Mouse (Mus musculus) cerebral cortex, adult 2 months (tissue): Measurements from ENCODE around the gene Rps10.

Experiments
- WGBS: fragments of 180-500 bp; shearing (Covaris S2); methylation state at CpG from one replicate; pipeline ENCODE4 v1.1.7; 2018; 5-methylcytosine and 5-hydroxymethylcytosine counted together

Gene Rps10

GRCm38 (mm10) chr17:27636132-27637020, at the start of gene Rps10:
Rps10 (minus strand) TSS chr17:27636669.
- WGBS: 52% methylated on average over 18 of the region's 18 CpGs

- 4% methylated on average over 11 of the region's 11 CpGs for WGBS
Observed at GRCm38 (mm10) chr17:27685550-27685913, 49.1 kb upstream of the Rps10 start.

GRCm38 (mm10) chr17:27684886-27685549, 48.5 kb upstream of the Rps10 start:
- 1% methylated on average over 45 of the region's 53 CpGs for WGBS

- 24% methylated on average over 11 of the region's 11 CpGs for WGBS
Observed at GRCm38 (mm10) chr17:27678924-27679813, 42.7 kb upstream of the Rps10 start.

GRCm38 (mm10) chr17:27677756-27678155, 41.3 kb upstream of the Rps10 start:
- 44% methylated on average over 5 of the region's 5 CpGs for WGBS

- 42% methylated on average over 7 of the region's 7 CpGs for WGBS
Observed at GRCm38 (mm10) chr17:27676270-27676669, 39.8 kb upstream of the Rps10 start.

- 37% methylated on average over 9 of the region's 9 CpGs for WGBS
Observed at GRCm38 (mm10) chr17:27675453-27675852, 39.0 kb upstream of the Rps10 start.

GRCm38 (mm10) chr17:27673945-27674344, 37.5 kb upstream of the Rps10 start:
- WGBS: 26% methylated on average over 7 of the region's 7 CpGs

- 79% methylated on average over 6 of the region's 6 CpGs for WGBS
Observed at GRCm38 (mm10) chr17:27671720-27672119, 35.3 kb upstream of the Rps10 start.

- WGBS: 52% methylated on average over 7 of the region's 7 CpGs
Observed at GRCm38 (mm10) chr17:27658767-27659166, 22.3 kb upstream of the Rps10 start.

- 32% methylated on average over 8 of the region's 8 CpGs for WGBS
Observed at GRCm38 (mm10) chr17:27657123-27657522, 20.7 kb upstream of the Rps10 start.

GRCm38 (mm10) chr17:27656414-27656813, 19.9 kb upstream of the Rps10 start:
- 22% methylated on average over 5 of the region's 5 CpGs for WGBS

GRCm38 (mm10) chr17:27656011-27656399, 19.5 kb upstream of the Rps10 start:
- WGBS: 10% methylated on average over 14 of the region's 14 CpGs

GRCm38 (mm10) chr17:27655089-27656010, 18.9 kb upstream of the Rps10 start, which contains the start of gene Pacsin1:
Pacsin1 (plus strand) TSS chr17:27655509.
- WGBS: 2% methylated on average over 63 of the region's 65 CpGs

- 72% methylated on average over 10 of the region's 10 CpGs for WGBS
Observed at GRCm38 (mm10) chr17:27653253-27653959, 16.9 kb upstream of the Rps10 start.

GRCm38 (mm10) chr17:27652046-27652790, 15.7 kb upstream of the Rps10 start:
- WGBS: 75% methylated on average over 23 of the region's 23 CpGs

GRCm38 (mm10) chr17:27650586-27650985, 14.1 kb upstream of the Rps10 start:
- WGBS: 84% methylated on average over 13 of the region's 13 CpGs

- 9% methylated on average over 12 of the region's 12 CpGs for WGBS
Observed at GRCm38 (mm10) chr17:27650160-27650559, 13.7 kb upstream of the Rps10 start.

- 57% methylated on average over 7 of the region's 7 CpGs for WGBS
Observed at GRCm38 (mm10) chr17:27645807-27646206, 9.3 kb upstream of the Rps10 start.
